In the genomic region with DNA sequence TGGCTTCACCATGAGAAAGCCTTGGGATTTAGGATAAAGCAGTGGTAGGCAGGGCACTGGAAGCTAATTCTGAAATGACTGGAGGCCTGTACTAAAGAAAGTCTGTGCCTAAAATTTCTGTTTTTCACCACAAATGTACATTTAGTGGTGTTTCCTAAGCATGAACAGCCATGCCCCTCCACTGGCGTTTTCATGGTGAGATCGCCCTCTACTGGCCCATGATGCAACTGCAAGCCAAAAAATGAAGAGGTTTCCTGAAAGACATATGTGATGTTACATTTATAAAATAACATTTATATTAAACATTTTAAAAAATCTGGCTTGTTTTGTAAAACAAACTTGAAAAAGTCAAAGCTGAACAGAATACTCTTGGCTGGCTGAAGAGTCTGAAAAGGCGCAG, we compare ENCODE assay signal across 9 mouse cellular contexts. TPM values are rescaled to one million over a fixed set of nuclear protein-coding genes. Genes with fewer than 3 reads are reported as not detected.
DNase-seq lines count a peak whose midpoint lies in the region; ATAC-seq and TF ChIP-seq lines count a peak whose summit lies in the region.
"Had no signal": no experiment of that assay in that cellular context is flagged by ENCODE, and none has a peak within 500 bp of the region (broad histone marks: within the 10 kb centered on the region; RNA-seq: fewer than 3 reads in every experiment).

No protein-coding gene starts in this region.

- ATAC-seq in hindbrain, embryonic 11.5 days (ENCODE audit: low FRiP score): no peak
- ATAC-seq in hindbrain, embryonic 16.5 days: no peak
- ATAC-seq in G1E (ENCODE audit: extremely low read depth, insufficient number of reproducible peaks, low FRiP score, poor library complexity, severe bottlenecking): no peak

- DNase-seq in hindbrain, embryonic 11.5 days (ENCODE audit: low spot score): peak; percentile 81
- DNase-seq in A20 (ENCODE audit: low read depth, low spot score) (peak; percentile 56), G1E (ENCODE audit: low spot score) (peak; percentile 34)
- peak; percentile 70 to 79 for DNase-seq in cerebellum, postnatal 25 days
- peak; percentile 73 to 76 for DNase-seq in layer of hippocampus, postnatal 10 days (ENCODE audit: low spot score in 2 of 2)
- DNase-seq in retina, postnatal 1 day: peak; percentile 56
- no peak for DNase-seq in right cerebral cortex, postnatal 36 days (ENCODE audit: low spot score in 2 of 2)

- no peak overlapping the region for H3K4me3 ChIP-seq in hindbrain, embryonic 11.5 days (ENCODE audit: low read depth, low read length)
- no peak overlapping the region for H3K4me3 ChIP-seq in hindbrain, embryonic 16.5 days (ENCODE audit: low read length)
- H3K4me3 ChIP-seq in G1E (ENCODE audit: low read depth, low read length): no peak overlapping the region
- H3K4me3 ChIP-seq: embryonic facial prominence, embryonic 13.5 days had no signal

- H3K27me3 ChIP-seq in hindbrain, embryonic 11.5 days (ENCODE audit: control insufficient read depth, insufficient read depth, low read length): no peaks in the 10 kb centered on the region
- H3K27me3 ChIP-seq in hindbrain, embryonic 16.5 days (replicated peaks; ENCODE audit: control insufficient read depth, insufficient read depth, low read length): no peaks in the 10 kb centered on the region
- peaks cover 58% of the 10 kb centered on the region for H3K27me3 ChIP-seq in G1E (ENCODE audit: insufficient read depth, low read length)
- H3K27me3 ChIP-seq: embryonic facial prominence, embryonic 13.5 days had no signal

- H3K36me3 ChIP-seq in hindbrain, embryonic 11.5 days (ENCODE audit: control insufficient read depth, insufficient read depth, low read length): 0 out of 2 replicates have a peak, but pooled peaks cover 6% of the 10 kb centered on the region
- H3K36me3 ChIP-seq in hindbrain, embryonic 16.5 days (ENCODE audit: control insufficient read depth, insufficient read depth, low read length): peaks cover 16% of the 10 kb centered on the region
- no peaks in the 10 kb centered on the region for H3K36me3 ChIP-seq in G1E (replicated peaks)

- H3K9me3 ChIP-seq in hindbrain, embryonic 11.5 days (ENCODE audit: control insufficient read depth, low read length): no peaks in the 10 kb centered on the region
- H3K9me3 ChIP-seq in hindbrain, embryonic 16.5 days (ENCODE audit: control insufficient read depth, low read length): no peaks in the 10 kb centered on the region
- H3K9me3 ChIP-seq in G1E (replicated peaks): no peaks in the 10 kb centered on the region
- H3K9me3 ChIP-seq: embryonic facial prominence, embryonic 13.5 days had no signal

- no peak overlapping the region for H3K27ac ChIP-seq in hindbrain, embryonic 11.5 days (ENCODE audit: low read depth, low read length)
- H3K27ac ChIP-seq in hindbrain, embryonic 16.5 days (ENCODE audit: low read depth, low read length): no peak overlapping the region
- H3K27ac ChIP-seq: embryonic facial prominence, embryonic 13.5 days had no signal

- no peak overlapping the region for H3K4me2 ChIP-seq in hindbrain, embryonic 11.5 days (replicated peaks; ENCODE audit: low read depth, low read length)
- no peak overlapping the region for H3K4me2 ChIP-seq in hindbrain, embryonic 16.5 days (ENCODE audit: low read length)
- H3K4me2 ChIP-seq: embryonic facial prominence, embryonic 13.5 days had no signal

- 33% methylated on average over 3 of the region's 3 CpGs for WGBS in hindbrain, embryonic 11.5 days
- WGBS in hindbrain, embryonic 16.5 days: 27% methylated on average over 3 of the region's 3 CpGs

- TF ChIP-seq CTCF in G1E (IDR thresholded peaks at IDR 0.05; ENCODE audit: low read depth, low read length): peak; percentile 67

- H3K9ac ChIP-seq in hindbrain, embryonic 11.5 days (ENCODE audit: low read depth, low read length): no peak overlapping the region
- no peak overlapping the region for H3K9ac ChIP-seq in hindbrain, embryonic 16.5 days (ENCODE audit: low read depth, low read length)
- H3K9ac ChIP-seq: embryonic facial prominence, embryonic 13.5 days had no signal

- H3K4me1 ChIP-seq in hindbrain, embryonic 11.5 days (replicated peaks; ENCODE audit: control insufficient read depth, insufficient read depth, low read length): no peaks in the 10 kb centered on the region
- H3K4me1 ChIP-seq in hindbrain, embryonic 16.5 days (ENCODE audit: control insufficient read depth, insufficient read depth, low read depth, low read length): no peaks in the 10 kb centered on the region
- peaks cover 8% of the 10 kb centered on the region for H3K4me1 ChIP-seq in G1E (ENCODE audit: insufficient read depth, low read depth, low read length)
- H3K4me1 ChIP-seq: embryonic facial prominence, embryonic 13.5 days had no signal

RNA-seq across cellular contexts. Expression of gene Relt, which starts 23.3 kb away (rescaled TPM):
- 1.4 and 2.0 TPM in 2 replicates for polyA plus RNA-seq in hindbrain, embryonic 11.5 days (2014; fragmentation: Nextera tagmentation; extraction: Ambion mirVana)
- 5.1 and 5.3 TPM in 2 replicates for polyA plus RNA-seq in hindbrain, embryonic 16.5 days (2015; fragmentation: Nextera tagmentation; extraction: Ambion mirVana)
- total RNA-seq in G1E (2014; fragmentation: Nextera tagmentation) (15.4 and 21.5 TPM in 2 replicates), G1E (2017) (25.5 and 39.1 TPM in 2 replicates)
- 75.6 and 75.9 TPM in 2 replicates for polyA plus RNA-seq in G1E (2012)
- 1 to 10 TPM; 8.1 to 9.7 TPM for total RNA-seq in layer of hippocampus, postnatal 10 days (2021)

RNA-seq across cellular contexts. Expression of gene Arhgef17, which starts 45.4 kb away (rescaled TPM):
- polyA plus RNA-seq in hindbrain, embryonic 11.5 days (2014; fragmentation: Nextera tagmentation; extraction: Ambion mirVana): 6.3 and 8.3 TPM in 2 replicates
- polyA plus RNA-seq in hindbrain, embryonic 16.5 days (2015; fragmentation: Nextera tagmentation; extraction: Ambion mirVana): 13.6 and 18.2 TPM in 2 replicates
- not detected in 2 replicates for total RNA-seq in G1E (2014; fragmentation: Nextera tagmentation)
- under 0.01 and 0.05 TPM in 2 replicates for total RNA-seq in G1E (2017)
- 0.02 TPM in 1 of 2 replicates, not detected in the other for polyA plus RNA-seq in G1E (2012)
- 10 to 100 TPM; 76.5 to 81.6 TPM for total RNA-seq in layer of hippocampus, postnatal 10 days (2021)

Comparison
In these comparisons a context has a peak if more than half of its experiments do, and no peak if none do; other contexts are left out.
1. DNase-seq: peak in hindbrain, embryonic 11.5 days (single experiment), A20 (single experiment), G1E (single experiment), cerebellum, postnatal 25 days (2 of 2), layer of hippocampus, postnatal 10 days (2 of 2) and retina, postnatal 1 day (single experiment); none in right cerebral cortex, postnatal 36 days (0 of 2).
2. RNA of gene Relt, which starts 23.3 kb away (polyA plus RNA-seq): 75.6 to 75.9 TPM in G1E; 5.1 to 5.3 TPM in hindbrain, embryonic 16.5 days and 1.4 to 2.0 TPM in hindbrain, embryonic 11.5 days; every median in the first group is over 10 times any median in the second.